Mouse (Mus musculus) C2C12 (cell line): ENCODE measurements at regions not wholly inside any gene's neighbourhood (a gene's known extent, or its start where the extent isn't known, plus 50 kb on each side); places are given as distances from the start of the nearest gene placed in this dataset.

Source experiments
- CTCF ChIP-seq: IDR thresholded peaks from one replicate; pipeline ENCODE4 v1.5.1; 2011; ENCODE audit not compliant: control insufficient read depth, insufficient read depth, insufficient read length
- MAX ChIP-seq: IDR thresholded peaks from one replicate; pipeline ENCODE4 v1.6.1; 2011; ENCODE audit warnings: mild to moderate bottlenecking, control low read depth
- MYOG ChIP-seq: IDR thresholded peaks from one replicate; pipeline ENCODE4 v1.6.1; 2011; ENCODE audit not compliant: control insufficient read depth, insufficient read length; ENCODE audit errors: extremely low read depth
- USF1 ChIP-seq: IDR thresholded peaks from one replicate; pipeline ENCODE4 v1.6.1; 2011; ENCODE audit warnings: low read depth, mild to moderate bottlenecking, control low read depth, moderate library complexity

- TF ChIP-seq MAX = no peak
- TF ChIP-seq CTCF = no peak
- TF ChIP-seq MYOG = no peak
- TF ChIP-seq USF1 = no peak
These were observed 291.3 kb downstream of the Gm9195 start for GRCm38 (mm10) chr14:72200307-72200706.
